Comparison of ENCODE assay signal across 8 mouse cellular contexts in the genomic region with DNA sequence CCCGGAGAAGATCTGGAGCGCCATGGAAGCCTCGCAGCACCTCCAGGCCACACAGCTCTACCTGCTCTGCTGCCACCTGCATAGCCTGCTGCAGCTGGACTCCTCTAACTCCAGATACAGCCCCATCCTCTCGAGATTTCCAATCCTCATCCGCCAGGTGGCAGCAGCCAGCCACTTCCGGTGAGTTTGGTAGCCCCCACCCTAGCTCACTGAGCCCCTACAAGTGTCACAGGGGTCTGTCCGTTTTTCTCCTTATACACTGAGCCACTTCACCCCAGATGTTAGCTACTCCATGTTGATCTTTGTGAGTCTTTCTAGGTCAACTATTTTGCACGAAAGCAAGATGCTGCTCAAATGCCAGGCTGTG. TPM values are rescaled to one million over a fixed set of nuclear protein-coding genes. Genes with fewer than 3 reads are reported as not detected.
DNase-seq lines count a peak whose midpoint lies in the region; ATAC-seq and TF ChIP-seq lines count a peak whose summit lies in the region.

No protein-coding gene starts in this region.

- 42% methylated on average over 8 of the region's 8 CpGs for WGBS in midbrain, embryonic 10.5 days

- TF ChIP-seq POLR2A in embryonic fibroblast, embryonic 13.5 days (IDR thresholded peaks at IDR 0.05; ENCODE audit: low read depth, low read length): no peak

- in situ Hi-C loops in ES-E14 (cut with MboI; ENCODE audit: low sequenced_read_pairs in 2 of 2, unreplicated experiment in 2 of 2): no loop called here

- ATAC-seq in erythroblast, adult 5-6 weeks (replicated peaks; ENCODE audit: low FRiP score, poor library complexity, severe bottlenecking): no peak

- no peak overlapping the region for H3K27ac ChIP-seq in ES-E14 (ENCODE audit: insufficient read depth, low read depth, low read length, poor library complexity, severe bottlenecking)
- H3K27ac ChIP-seq in embryonic fibroblast, embryonic 13.5 days (ENCODE audit: insufficient read depth, low read length): no peak overlapping the region
- peak overlapping the region; percentile 43 for H3K27ac ChIP-seq in midbrain, embryonic 10.5 days (replicated peaks)

- peak; percentile 55 for DNase-seq in ES-E14 (ENCODE audit: low read depth, low spot score)
- DNase-seq in kidney, postnatal 14 days: peak; percentile 58
- peak; percentile 61 for DNase-seq in midbrain, embryonic 10.5 days (ENCODE audit: low spot score)
- DNase-seq in thymus, postnatal 25 days: peak; percentile 51
- no peak for DNase-seq in ovary, postnatal 14 days (ENCODE audit: low spot score)

- peak overlapping the region; percentile 91 for H3K4me3 ChIP-seq in erythroblast, embryonic 14.5 days (replicated peaks)
- 0 out of 4 replicates have a peak overlapping the region, but pooled peaks of 1 of the 2 experiments have one; percentile 8 for H3K4me3 ChIP-seq in ES-E14 (ENCODE audit: insufficient read depth in 1 of 2, low read depth in 1 of 2, low read length in 2 of 2, poor library complexity in 1 of 2, severe bottlenecking in 1 of 2)
- no peak overlapping the region for H3K4me3 ChIP-seq in embryonic fibroblast, embryonic 13.5 days (ENCODE audit: insufficient read depth, low read length)
- no peak overlapping the region for H3K4me3 ChIP-seq in midbrain, embryonic 10.5 days

- peaks cover 47% of the 10 kb centered on the region for H3K4me1 ChIP-seq in erythroblast, embryonic 14.5 days (ENCODE audit: control insufficient read depth)
- H3K4me1 ChIP-seq in ES-E14 (ENCODE audit: control insufficient read depth in 2 of 2, insufficient read depth in 2 of 2, low read length in 2 of 2, poor library complexity in 1 of 2): peaks cover 5 to 11% of the 10 kb centered on the region in 2 experiments; a peak in 2 of 4 replicates
- H3K4me1 ChIP-seq in embryonic fibroblast, embryonic 13.5 days (ENCODE audit: control insufficient read depth, insufficient read depth, low read length): peaks cover 15% of the 10 kb centered on the region
- peaks cover 48% of the 10 kb centered on the region for H3K4me1 ChIP-seq in midbrain, embryonic 10.5 days

- peak; percentile 30; the same call in 1 of the 2 replicates for TF ChIP-seq CTCF in embryonic fibroblast, embryonic 13.5 days (IDR thresholded peaks at IDR 0.05; ENCODE audit: borderline replicate concordance, insufficient read depth, low read length)

- H3K36me3 ChIP-seq in erythroblast, embryonic 14.5 days (ENCODE audit: control insufficient read depth): peaks cover 61% of the 10 kb centered on the region
- peaks cover 28% of the 10 kb centered on the region for H3K36me3 ChIP-seq in ES-E14 (ENCODE audit: control insufficient read depth, insufficient read depth, low read length, poor library complexity, severe bottlenecking)
- peaks cover 54% of the 10 kb centered on the region for H3K36me3 ChIP-seq in midbrain, embryonic 10.5 days

- H3K27me3 ChIP-seq in erythroblast, embryonic 14.5 days (ENCODE audit: control insufficient read depth): peaks cover 3% of the 10 kb centered on the region; the same call in 1 of the 2 replicates
- H3K27me3 ChIP-seq in midbrain, embryonic 10.5 days (ENCODE audit: low read depth, poor library complexity, severe bottlenecking): peaks cover 5% of the 10 kb centered on the region; the same call in 1 of the 2 replicates

- no peak overlapping the region for H3K9ac ChIP-seq in ES-E14 (ENCODE audit: insufficient read depth, low read depth, low read length, poor library complexity, severe bottlenecking)

- no peaks in the 10 kb centered on the region for H3K9me3 ChIP-seq in erythroblast, embryonic 14.5 days (ENCODE audit: control insufficient read depth, low read length)
- H3K9me3 ChIP-seq in ES-E14 (ENCODE audit: control insufficient read depth, insufficient read depth, low read depth, low read length): no peaks in the 10 kb centered on the region
- no peaks in the 10 kb centered on the region for H3K9me3 ChIP-seq in midbrain, embryonic 10.5 days (replicated peaks)

TF ChIP-seq in ES-E14, 5 proteins besides CTCF, POLR2A, EP300 and RAD21:
- TF ChIP-seq CHD2 (IDR thresholded peaks at IDR 0.05; ENCODE audit: low read depth, low read length) (no peak), MAFK (IDR thresholded peaks at IDR 0.05; ENCODE audit: insufficient read depth, low read depth, low read length) (no peak), HCFC1 (IDR thresholded peaks at IDR 0.05; ENCODE audit: borderline replicate concordance, insufficient read depth, low read length) (no peak), ZNF384 (IDR thresholded peaks at IDR 0.05; ENCODE audit: low read depth, low read length) (no peak), ZC3H11A (IDR thresholded peaks at IDR 0.05; ENCODE audit: borderline replicate concordance, low read depth, low read length) (no peak)

RNA-seq across cellular contexts. Expression of a gene that starts 2.0 kb away (rescaled TPM):
- polyA plus RNA-seq in erythroblast, embryonic 14.5 days (2012): 0.04 and 0.08 TPM in 2 replicates
- total RNA-seq in erythroblast, adult 5-6 weeks (2015; ENCODE audit: low replicate concordance): 6.3 and 13.6 TPM in 2 replicates
- total RNA-seq in erythroblast, adult 5-6 weeks (2017; ENCODE audit: low replicate concordance): 5.7 and 7.5 TPM in 2 replicates
- total RNA-seq in ES-E14 (2012; rRNA removed): 17.0 and 18.0 TPM in 2 replicates
- polyA plus RNA-seq in embryonic fibroblast, embryonic 13.5 days (2011; ENCODE audit: insufficient read length, low read depth, missing spikeins): 21.1 and 21.4 TPM in 2 replicates
- 20.4 and 20.7 TPM in 2 replicates for polyA plus RNA-seq in midbrain, embryonic 10.5 days (2016; fragmentation: Nextera tagmentation; extraction: Ambion mirVana)

RNA-seq across cellular contexts. Expression of a gene that starts 2.9 kb away (rescaled TPM):
- polyA plus RNA-seq in erythroblast, embryonic 14.5 days (2012): 4.4 and 4.5 TPM in 2 replicates
- 14.2 and 18.3 TPM in 2 replicates for total RNA-seq in erythroblast, adult 5-6 weeks (2015; ENCODE audit: low replicate concordance)
- total RNA-seq in erythroblast, adult 5-6 weeks (2017; ENCODE audit: low replicate concordance): 11.7 and 12.7 TPM in 2 replicates
- total RNA-seq in ES-E14 (2012; rRNA removed): 19.1 TPM in 2 replicates
- polyA plus RNA-seq in embryonic fibroblast, embryonic 13.5 days (2011; ENCODE audit: insufficient read length, low read depth, missing spikeins): 38.1 and 41.1 TPM in 2 replicates
- polyA plus RNA-seq in midbrain, embryonic 10.5 days (2016; fragmentation: Nextera tagmentation; extraction: Ambion mirVana): 23.1 and 29.9 TPM in 2 replicates

RNA-seq across cellular contexts. Expression of a gene that starts 32.1 kb away (rescaled TPM):
- polyA plus RNA-seq in erythroblast, embryonic 14.5 days (2012): 46.7 and 53.9 TPM in 2 replicates
- total RNA-seq in erythroblast, adult 5-6 weeks (2015; ENCODE audit: low replicate concordance): 20.0 and 21.7 TPM in 2 replicates
- total RNA-seq in erythroblast, adult 5-6 weeks (2017; ENCODE audit: low replicate concordance): 23.3 and 37.5 TPM in 2 replicates
- 13.8 and 18.0 TPM in 2 replicates for total RNA-seq in ES-E14 (2012; rRNA removed)
- polyA plus RNA-seq in embryonic fibroblast, embryonic 13.5 days (2011; ENCODE audit: insufficient read length, low read depth, missing spikeins): 26.0 and 28.2 TPM in 2 replicates
- polyA plus RNA-seq in midbrain, embryonic 10.5 days (2016; fragmentation: Nextera tagmentation; extraction: Ambion mirVana): 60.5 and 60.9 TPM in 2 replicates

RNA-seq across cellular contexts. Expression of a gene that starts 32.3 kb away (rescaled TPM):
- 0.38 and 0.43 TPM in 2 replicates for polyA plus RNA-seq in erythroblast, embryonic 14.5 days (2012)
- total RNA-seq in erythroblast, adult 5-6 weeks (2015; ENCODE audit: low replicate concordance): 1.3 and 8.1 TPM in 2 replicates
- total RNA-seq in erythroblast, adult 5-6 weeks (2017; ENCODE audit: low replicate concordance): 11.2 and 11.7 TPM in 2 replicates
- total RNA-seq in ES-E14 (2012; rRNA removed): 33.1 and 38.5 TPM in 2 replicates
- polyA plus RNA-seq in embryonic fibroblast, embryonic 13.5 days (2011; ENCODE audit: insufficient read length, low read depth, missing spikeins): 14.0 and 14.9 TPM in 2 replicates
- 25.0 and 26.4 TPM in 2 replicates for polyA plus RNA-seq in midbrain, embryonic 10.5 days (2016; fragmentation: Nextera tagmentation; extraction: Ambion mirVana)

RNA-seq across cellular contexts. Expression of a gene that starts 32.7 kb away (rescaled TPM):
- not detected in 2 replicates for polyA plus RNA-seq in erythroblast, embryonic 14.5 days (2012)
- total RNA-seq in erythroblast, adult 5-6 weeks (2015; ENCODE audit: low replicate concordance): 0.63 TPM in 1 of 2 replicates, not detected in the other
- 0.56 TPM in 1 of 2 replicates, not detected in the other for total RNA-seq in erythroblast, adult 5-6 weeks (2017; ENCODE audit: low replicate concordance)
- total RNA-seq in ES-E14 (2012; rRNA removed): 0.45 and 0.90 TPM in 2 replicates
- 0.23 and 0.86 TPM in 2 replicates for polyA plus RNA-seq in embryonic fibroblast, embryonic 13.5 days (2011; ENCODE audit: insufficient read length, low read depth, missing spikeins)
- polyA plus RNA-seq in midbrain, embryonic 10.5 days (2016; fragmentation: Nextera tagmentation; extraction: Ambion mirVana): 5.3 and 8.7 TPM in 2 replicates

Comparison
In these comparisons a context has a peak if more than half of its experiments do, and no peak if none do; other contexts are left out.
1. RNA of a gene that starts 2.0 kb away (polyA plus RNA-seq): 21.1 to 21.4 TPM in embryonic fibroblast, embryonic 13.5 days and 20.4 to 20.7 TPM in midbrain, embryonic 10.5 days; 0.04 to 0.08 TPM in erythroblast, embryonic 14.5 days; every median in the first group is over 10 times any median in the second.